Mouse (Mus musculus): Measurements from ENCODE around the gene Rasal2.

Rasal2 gene

DNA sequence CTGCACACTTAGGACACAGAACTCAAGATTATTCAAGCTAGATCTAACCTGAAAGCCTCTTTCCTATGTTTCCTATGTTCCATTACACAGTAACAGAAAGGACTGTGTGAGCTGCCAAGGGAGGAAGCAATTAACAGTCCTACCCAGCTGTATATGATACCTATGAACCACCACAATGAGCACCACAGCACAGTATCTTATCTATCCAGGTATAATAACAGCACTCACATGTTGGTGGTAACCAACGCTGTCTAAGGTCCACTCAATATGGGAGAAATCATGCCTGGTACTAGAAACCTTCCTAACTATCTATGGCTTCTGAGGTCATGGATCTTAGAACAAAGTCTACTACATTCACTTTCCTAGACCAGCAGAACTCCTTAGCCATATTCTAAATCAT is 89.3 kb downstream of the Rasal2 start:
- no peak for DNase-seq

DNA sequence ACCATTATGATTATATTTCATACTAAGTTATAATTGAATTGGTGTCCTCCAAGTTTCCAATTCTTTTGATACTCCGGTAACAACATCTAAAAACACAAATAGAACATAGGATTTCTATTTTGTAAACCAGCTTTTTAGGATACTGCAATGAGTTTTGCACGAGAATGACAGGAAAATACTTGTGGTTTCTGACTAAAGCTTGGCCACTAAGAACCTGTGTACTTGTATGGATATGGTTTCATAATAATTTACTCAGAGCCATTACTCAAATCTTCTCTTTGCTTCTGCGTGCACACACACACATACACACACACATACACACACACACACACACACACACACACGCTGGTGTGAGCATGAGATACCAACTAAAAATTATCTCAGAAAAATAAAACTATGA is 93.5 kb downstream of the Rasal2 start:
- DNase-seq, result no peak

DNA sequence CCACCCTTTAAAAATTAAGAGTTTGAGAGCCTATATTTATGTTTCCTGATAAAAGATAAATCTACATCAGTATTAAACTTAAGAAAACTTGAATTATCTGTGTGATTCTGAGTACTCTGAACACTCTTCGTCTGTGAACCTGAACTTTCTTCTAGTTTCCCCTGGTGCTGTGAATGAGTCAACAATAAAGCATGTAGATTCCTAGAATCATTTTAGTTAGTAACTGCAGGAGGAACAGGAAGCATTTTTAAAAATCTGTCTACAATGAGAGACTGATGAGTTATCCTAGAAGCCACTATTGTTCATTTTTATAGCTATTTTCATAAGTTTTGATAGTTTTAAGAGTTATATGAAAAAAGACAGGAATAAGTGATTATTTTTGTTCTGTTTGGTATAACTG is 111.1 kb downstream of the Rasal2 start:
- no peak for DNase-seq

DNA sequence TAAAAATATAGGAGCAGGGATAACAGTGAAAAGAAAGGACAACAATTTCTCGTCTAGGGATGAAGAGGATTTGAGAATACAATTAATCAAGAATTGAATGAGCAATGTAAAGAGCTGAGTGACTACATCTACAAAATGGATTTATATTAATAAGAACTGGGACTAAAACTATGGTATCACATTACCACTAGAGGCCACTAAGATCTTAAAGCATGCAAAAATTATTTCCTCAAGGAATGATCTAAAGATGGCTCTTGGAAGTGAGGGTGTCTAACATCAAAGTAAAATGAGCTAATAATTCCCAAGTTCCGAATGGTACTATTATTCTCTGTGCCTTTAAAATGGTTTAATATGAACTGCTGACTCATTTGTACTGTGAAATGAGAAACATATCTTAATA is 112.8 kb downstream of the Rasal2 start:
- no peak for DNase-seq

DNA sequence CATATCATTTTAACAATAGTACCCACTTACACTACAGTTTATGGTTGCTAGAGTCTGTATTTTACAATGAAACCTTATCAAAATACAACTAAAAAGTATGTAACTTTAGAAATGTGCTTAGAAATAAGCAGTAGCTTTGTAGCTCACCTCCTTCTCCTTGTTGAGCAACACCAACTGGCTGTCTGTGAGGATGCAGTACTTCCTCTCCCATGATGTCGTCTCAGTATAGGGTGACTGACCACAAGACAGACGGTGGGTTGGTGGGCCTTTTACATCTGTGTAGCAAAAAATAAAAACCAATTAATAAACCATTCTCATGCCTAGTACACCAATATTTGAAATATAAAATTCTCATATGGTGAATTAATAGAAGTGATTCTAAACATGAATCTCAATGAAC is 113.4 kb downstream of the Rasal2 start:
- DNase-seq, result no peak

DNA sequence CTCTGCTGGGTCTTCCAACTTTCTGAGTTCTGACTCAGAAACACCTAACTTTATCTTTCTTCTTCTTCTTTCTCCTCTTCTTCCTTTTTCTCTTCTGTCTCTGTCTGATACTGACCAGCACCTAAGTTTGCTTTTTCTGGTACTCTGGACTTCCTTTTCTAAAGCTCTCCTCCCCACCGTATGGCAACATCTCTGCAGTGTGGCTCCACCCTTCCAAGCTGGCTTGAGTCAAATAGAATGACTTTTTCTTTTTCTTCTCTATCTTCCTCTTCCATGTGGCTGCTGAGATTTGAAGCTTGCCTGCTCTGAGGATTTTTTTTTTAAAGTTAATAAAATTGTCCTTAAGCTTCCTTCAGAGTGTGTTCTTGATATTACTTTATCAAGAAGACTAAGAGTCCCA is 115.3 kb downstream of the Rasal2 start:
- no peak for DNase-seq

DNA sequence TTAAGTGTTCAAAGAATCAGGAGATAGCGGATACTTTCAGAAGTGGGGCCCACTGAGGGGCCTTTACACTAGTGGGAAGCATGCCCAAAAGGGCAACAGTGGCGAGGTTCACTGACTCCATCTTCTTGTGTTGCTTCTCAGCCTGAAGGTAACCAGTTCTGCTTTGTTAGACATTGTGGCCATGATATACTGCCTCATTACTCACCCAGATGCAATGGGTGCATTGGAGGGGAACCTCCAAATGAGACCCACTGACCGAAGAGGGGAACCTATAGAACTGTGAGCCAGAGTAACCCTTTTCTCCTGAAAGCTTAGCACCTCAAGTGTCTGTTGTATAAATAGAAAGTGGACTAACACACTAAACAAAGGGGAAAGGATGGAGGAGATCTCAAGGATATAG is 116.5 kb downstream of the Rasal2 start:
- DNase-seq, result no peak

DNA sequence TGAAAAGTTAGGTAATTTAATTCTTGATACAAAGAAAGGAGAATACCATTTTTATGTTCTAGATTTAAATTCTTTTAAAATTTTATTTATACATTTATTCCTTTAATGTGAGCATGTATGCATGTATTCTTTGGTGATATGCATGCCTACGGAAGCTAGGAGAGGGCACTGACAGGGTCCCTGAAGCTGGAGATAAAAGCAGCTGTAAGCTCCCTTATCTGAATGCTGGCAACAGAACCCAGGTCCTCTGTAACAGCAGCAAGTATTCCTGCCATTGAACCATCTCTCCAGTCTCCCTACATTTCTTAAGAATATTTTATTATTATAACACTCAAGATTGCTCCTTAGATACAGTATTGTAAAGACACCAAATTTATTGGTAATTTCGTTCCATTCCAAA is 122.2 kb downstream of the Rasal2 start:
- no peak for DNase-seq

DNA sequence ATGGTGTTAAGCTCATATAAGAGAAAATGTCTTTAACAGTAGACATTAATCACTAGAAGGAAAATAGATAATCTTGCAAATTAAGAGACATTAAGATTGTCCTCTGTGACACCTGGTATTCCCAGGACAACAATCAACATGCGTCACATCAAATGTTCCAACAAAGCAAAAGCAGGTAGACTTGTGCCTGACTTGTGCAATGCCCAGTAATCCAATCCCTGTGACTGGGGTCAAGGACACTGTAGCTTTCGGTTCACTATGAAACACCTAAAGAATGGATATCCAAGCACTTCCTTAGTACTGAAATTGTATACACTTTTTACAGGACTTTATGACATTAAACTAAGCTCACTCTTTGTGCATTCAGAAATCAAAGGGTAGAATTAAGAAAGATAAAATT is 123.1 kb downstream of the Rasal2 start:
- no peak for DNase-seq

DNA sequence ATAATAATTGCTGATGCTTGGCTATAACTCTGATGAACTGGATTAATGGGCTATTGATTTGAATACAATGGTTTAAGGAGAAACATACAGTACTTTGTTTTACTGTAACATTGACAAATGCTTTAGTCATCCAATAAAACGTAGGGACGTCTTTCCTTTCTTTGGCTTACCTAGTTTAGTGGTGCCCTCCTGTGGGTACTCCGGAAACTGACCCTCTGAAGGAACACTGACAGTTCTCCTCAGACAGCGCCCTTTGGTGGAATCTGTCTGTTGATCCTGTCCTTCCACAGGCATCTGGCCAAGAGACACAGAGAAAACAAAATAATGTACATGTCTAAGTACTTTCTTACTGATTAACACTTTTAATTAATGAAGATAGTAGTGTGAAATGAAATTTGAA is 125.8 kb downstream of the Rasal2 start:
- peak; percentile 16 for DNase-seq

DNA sequence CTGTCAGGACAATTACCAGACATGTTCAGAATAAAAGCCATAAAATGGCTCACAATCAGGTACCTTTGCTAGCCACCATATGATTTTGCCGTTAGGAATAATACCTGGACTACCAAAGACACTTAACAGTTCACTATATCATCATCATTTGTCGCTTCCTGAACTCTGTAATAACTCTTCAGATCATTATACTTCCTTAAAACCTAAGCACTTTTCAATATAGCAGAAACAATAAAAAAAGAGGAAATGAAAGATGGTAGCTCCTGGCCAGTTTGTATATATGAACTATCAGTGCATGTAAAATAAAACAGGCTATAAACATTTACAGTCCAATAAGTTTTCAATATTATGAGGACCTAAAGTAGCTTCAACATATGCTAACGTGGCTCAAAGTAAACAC is 127.0 kb downstream of the Rasal2 start:
- no peak for DNase-seq

DNA sequence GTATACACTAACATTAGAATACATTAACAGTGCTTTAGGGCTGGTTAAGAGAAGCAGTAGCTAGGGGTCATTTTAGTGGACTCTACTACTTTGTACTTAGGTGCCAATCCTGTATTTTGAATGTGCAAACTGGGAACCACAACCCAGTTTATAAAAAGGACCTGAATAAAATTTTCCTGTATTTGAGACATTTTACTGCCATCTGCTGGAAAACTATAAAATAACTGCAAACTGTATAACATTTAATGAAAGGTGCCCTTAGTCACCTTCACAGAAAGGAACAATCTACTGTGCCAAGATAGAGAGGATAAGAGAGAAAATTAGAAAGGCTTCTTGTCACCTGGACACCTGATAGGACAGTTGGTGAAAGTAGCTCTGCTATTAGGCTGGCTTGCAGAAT is 131.6 kb downstream of the Rasal2 start:
- DNase-seq, result no peak

DNA sequence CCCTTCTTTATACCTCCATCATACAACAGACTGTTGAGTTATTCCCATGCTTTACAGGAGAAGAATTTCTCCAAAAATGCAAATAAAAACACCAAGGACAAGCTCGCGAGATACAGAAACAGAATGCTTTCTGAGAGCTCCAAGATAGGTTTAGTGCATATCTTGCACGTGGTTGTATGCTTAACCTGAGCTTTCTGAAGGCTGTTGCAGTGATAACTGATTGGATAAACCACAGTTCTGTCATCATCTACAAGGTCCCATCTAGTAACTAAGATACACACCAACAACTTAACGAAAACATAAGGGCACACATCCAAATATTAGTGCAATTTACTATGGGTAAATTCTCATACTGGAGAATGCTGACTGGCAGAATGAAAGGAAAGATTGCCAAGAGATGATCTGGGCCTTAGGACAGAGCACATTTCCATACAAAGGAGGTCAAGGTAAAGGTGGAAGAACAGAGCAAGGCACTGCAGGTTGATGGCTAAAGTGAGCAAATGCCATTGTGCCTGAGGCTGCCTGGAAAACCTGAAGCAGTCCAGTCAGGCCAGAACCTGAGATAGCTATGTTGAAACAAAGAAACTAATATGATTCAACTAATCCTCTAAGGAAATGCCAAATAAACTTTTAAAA is 136.6 kb downstream of the Rasal2 start:
- no peak for DNase-seq

DNA sequence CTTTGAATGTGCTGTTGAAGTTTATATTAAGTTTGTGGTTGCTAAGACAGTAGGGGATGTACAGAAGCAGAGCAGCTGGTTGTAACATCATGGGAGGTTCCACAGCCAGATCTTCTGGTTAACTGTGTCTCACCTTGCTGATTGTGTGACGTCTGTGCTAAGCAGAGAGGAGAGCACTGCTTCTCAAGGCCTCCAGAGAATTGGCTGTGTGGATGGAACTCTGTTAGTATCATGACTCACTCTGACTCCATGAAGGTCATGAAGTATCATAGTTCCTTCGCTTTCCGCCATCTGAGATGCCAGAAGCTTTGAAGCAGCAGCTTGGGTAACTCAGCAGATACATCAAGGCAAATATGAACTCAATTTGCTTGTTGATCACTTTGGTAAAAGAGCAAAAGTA is 144.5 kb downstream of the Rasal2 start:
- DNase-seq, result no peak

DNA sequence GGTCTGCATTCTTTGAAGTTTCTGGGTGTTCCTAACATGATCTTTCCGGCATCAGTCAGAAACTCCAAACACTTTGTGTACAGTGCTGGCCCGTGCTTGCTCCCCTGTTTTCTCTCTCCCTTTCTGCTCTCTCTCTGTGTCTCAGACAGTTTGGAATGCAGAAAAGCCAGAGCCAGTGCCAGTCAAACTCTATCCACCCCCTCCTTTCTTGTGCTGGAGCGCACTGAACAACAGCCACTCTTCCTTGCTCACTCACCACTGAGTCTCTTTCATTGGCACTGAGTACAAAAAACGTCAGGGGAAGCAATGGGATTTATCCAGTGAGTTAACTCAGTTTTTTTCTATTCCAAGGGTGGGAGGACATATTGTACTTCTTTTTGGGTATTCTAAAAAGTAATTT is 155.8 kb downstream of the Rasal2 start:
- peak; percentile 13 for DNase-seq

DNA sequence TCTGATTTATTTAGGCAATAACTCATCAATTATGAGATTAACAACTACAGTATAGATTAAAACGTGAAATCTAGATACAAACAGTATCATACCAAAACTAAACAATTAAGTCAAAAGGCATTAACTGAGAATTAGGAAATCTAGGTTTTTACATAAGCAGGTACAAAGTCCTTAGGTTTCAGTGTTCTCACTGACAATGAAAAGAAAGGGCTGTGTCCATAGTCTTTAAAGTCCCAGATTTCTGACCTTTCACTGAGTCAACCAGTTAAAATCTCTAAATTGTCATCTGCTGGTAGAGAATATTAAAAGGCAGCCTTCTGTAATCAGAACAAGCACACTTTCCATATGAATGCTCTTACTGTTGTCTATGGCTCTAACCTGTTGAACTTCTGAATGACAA is 156.6 kb downstream of the Rasal2 start:
- DNase-seq, result no peak

DNA sequence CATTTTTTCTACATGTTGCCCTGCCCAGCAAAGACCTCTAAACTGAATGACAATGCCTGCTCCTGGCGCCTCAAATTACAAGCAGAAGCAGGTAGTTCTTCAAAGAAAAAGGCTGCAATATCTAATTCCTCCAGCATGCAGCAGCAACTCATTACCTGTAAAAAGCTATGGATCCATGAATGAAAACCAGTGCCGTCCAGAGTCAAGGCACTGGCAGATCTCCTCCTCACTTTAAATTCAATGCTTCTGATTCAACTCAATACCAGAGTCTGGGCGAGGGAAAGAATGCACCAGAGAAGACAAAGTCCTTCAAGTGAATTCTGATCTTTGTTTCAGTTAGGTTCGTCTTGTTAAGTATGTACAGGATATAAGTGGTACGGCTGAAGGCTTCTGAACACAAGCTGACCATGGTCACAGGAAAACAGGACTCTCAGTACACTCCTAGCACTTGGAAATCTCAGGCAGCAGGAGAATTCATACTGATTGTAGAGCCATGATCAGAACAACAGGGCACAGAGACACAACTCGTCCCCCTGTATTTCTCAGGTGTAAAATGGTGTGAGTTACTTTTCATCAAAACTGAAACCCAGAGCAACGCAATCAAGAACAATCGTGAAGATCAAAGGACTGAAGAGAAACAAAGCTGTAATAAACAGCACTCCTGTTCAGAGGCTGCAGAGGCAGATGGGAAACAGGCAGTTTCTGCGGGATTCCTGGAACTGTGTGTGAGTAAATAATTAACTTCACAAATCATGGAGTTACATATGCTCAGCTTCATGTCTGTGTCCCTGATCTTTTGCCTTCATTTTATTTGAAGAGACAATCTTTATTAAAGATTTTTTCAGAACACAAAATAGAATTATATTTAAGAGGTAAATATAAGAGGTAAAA is 158.6 kb downstream of the Rasal2 start:
- DNase-seq, result no peak

DNA sequence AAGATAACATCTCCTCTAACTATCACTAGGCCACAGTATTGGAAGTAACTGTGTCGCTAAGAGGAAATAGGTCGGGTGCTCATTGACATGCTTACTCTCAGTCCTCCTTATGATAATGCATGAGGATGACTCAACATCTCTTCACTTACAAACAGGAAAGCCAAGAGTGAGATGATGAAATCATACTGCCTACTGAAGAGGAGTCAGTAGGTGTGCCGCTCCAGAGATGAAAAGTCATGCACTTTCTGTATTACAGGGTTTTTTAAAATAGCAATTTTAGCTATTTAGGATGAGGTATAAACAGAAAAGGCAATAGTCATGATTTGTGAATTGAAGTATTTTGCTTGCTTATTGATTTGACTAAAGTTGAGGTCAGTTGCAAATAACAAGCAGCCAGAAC is 164.3 kb downstream of the Rasal2 start:
- DNase-seq, result no peak

DNA sequence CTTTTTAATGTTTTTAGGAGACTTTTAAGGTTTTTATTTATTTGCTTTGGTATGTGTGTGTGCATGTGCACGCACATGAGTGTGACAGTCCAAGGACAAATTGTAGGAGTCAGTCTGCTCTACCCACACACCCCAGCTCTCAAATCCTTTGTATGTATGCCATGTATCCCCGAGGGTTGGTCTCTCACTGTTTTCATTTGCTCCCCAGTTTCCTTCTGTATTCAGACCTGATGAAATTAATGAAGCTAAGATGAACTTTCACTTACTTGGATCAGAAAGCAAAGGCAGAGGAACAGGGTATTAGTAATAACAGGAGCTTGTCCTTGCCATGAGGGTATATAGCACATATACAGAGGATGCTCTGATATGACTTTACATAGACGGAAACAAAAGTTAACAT is 165.1 kb downstream of the Rasal2 start:
- no peak for DNase-seq

DNA sequence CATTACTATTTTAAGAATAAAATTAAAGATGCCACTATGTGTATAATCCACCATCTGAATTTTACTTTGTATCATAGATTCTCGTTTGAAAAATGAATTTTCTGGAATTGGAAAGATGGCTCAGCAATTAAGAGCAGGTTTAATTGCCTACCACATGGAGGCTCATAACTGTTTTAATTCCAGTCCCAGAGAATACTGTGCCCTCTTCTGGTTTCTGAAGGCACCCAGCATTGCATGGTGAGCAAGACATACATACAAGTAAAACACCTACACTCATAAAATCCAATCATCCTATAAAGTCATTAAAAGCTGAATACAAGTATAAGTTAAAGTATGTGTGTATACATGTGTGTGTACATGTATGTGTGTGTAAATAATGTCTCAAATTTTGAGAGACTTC is 165.6 kb downstream of the Rasal2 start:
- no peak for DNase-seq

DNA sequence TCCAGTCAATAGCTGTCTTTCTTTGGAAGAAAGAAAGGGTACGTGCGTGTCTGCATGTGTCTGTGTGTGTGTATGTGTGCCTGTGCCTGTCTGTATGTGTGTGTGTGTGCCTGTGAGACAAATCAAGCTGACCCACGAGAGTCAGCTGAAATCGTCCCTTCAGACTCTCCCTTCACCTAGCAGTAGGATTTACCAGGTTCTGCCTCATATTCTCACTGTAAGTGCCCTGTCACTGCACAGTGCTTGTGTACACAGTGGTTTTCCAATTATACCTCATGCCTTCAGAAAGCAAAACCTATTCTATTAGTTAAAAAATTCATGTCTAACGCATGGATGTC is 168.0 kb downstream of the Rasal2 start:
- no peak for DNase-seq

DNA sequence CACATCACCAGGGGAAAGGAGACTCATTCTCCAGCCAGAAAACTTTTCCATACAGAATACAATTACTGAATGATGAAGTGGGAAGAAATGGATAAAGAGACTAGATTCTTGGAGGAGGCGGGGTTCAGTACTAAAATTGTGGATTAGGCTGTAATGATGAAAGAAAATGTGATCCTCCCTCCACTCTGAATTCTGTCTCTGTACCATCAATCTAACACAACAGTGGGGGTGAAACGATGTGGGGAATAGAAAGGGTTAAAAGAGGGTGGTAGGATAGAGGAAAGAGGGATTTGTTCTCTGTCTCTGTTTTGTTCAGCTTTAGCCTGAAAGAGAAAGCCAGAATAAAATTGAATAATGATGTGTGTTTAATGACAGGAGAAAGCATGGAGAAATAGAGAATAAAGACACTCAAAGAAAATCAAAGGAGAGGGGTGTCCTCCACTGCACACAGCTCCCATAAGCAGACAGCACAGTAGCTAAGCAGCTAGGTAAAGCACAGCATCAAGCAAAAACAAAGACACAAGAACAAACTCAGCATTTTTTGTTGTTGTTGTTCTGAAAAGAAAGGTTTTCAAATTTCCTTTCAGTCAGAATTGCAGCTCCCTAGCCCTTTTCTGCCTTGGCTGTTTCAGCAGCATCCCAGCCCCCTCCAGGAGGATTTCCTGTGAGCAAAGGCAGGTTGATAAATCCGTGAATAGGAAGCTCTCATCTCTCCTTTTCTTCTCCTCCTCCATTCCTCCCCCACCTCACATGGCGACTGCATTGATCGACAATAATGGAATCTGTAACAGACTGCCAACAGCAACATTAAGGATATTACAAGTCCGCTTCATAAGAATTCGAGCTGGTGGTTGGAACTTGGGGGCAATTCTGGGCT is 168.6 kb downstream of the Rasal2 start:
- no peak for DNase-seq

DNA sequence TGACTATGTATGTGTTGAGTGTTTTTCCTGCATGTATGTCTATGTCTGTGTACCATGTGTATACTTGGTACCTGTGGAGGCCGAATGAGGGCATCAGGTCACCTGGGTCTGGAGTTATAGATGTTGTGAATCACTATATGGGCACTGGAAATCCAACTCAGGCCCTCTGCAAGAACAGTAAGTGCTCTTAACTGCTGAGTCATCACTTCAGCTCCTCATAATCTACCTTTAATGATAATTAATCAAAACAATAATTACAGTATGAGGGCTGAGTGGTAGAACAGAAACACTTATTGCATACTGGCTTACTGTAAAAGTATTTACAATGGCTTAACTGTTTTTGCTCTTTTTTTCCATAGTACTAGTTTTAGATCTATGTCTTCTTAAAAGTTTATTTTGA is 172.7 kb downstream of the Rasal2 start:
- DNase-seq, result no peak
